Mouse (Mus musculus) heart, adult 2 months (tissue): ENCODE measurements around the gene Nup160. TPM values are rescaled to one million over a fixed set of nuclear protein-coding genes. Genes with fewer than 3 reads are reported as not detected.

Experiments used
- DNase-seq, 2 experiments: peaks; one replicate each; pipeline ENCODE4 v3.0.0; 2021
- H3K27ac ChIP-seq: fragments of 200-600 bp; 2 replicates; pipeline ENCODE4 v1.8.1; 2022
- H3K27me3 ChIP-seq: fragments of 200-500 bp; 2 replicates; pipeline ENCODE4 v1.6.1; 2012; ENCODE audit warnings: mild to moderate bottlenecking, low read length, inconsistent platforms, mixed read lengths; ENCODE audit not compliant: control insufficient read depth, insufficient read depth
- H3K36me3 ChIP-seq: fragments of 200-500 bp; 2 replicates; pipeline ENCODE4 v1.6.1; 2012; ENCODE audit warnings: low read length, inconsistent platforms; ENCODE audit not compliant: control insufficient read depth, insufficient read depth
- H3K4me1 ChIP-seq: fragments of 200-500 bp; 2 replicates; pipeline ENCODE4 v1.6.1; 2011; ENCODE audit warnings: low read length; ENCODE audit not compliant: control insufficient read depth, insufficient read depth
- H3K4me3 ChIP-seq: fragments of 200-600 bp; 2 replicates; pipeline ENCODE4 v1.8.1; 2022
- H3K79me2 ChIP-seq: fragments of 200-500 bp; replicated peaks from 2 replicates; pipeline ENCODE4 v1.6.1; 2012; ENCODE audit warnings: mild to moderate bottlenecking, inconsistent platforms, low read length, moderate library complexity, mixed read lengths; ENCODE audit not compliant: control insufficient read depth, insufficient read depth
- H3K9ac ChIP-seq: fragments of 200-500 bp; 2 replicates; pipeline ENCODE4 v1.6.1; 2012; ENCODE audit warnings: low read depth, mild to moderate bottlenecking, control low read depth, inconsistent platforms, low read length, mixed read lengths
- CTCF ChIP-seq: fragments of 200-600 bp; IDR thresholded peaks from 2 replicates; pipeline ENCODE4 v1.8.1; 2022; ENCODE audit warnings: antibody characterized with exemption, mild to moderate bottlenecking, moderate library complexity
- EP300 ChIP-seq: fragments of 200-500 bp; IDR thresholded peaks from 2 replicates; pipeline ENCODE4 v1.6.1; 2011; ENCODE audit warnings: low read depth, low read length, control low read depth; ENCODE audit not compliant: insufficient read depth
- POLR2A ChIP-seq: fragments of 200-500 bp; IDR thresholded peaks from 2 replicates; pipeline ENCODE4 v1.6.1; 2011; ENCODE audit warnings: mild to moderate bottlenecking, low read depth, low read length, control low read depth; ENCODE audit not compliant: insufficient read depth
- WGBS: fragments of 180-500 bp; shearing (Covaris S2); methylation state at CpG from one replicate; pipeline ENCODE4 v1.1.7; 2018; 5-methylcytosine and 5-hydroxymethylcytosine counted together
- intact Hi-C: fragments of 180-260 bp; cut with DNase I; formaldehyde crosslinking; loops from one replicate; pipeline ENCODE4 v1.15.1; 2025
- polyA plus RNA-seq: library from polyadenylated mRNA; depleted of rRNA; stranded (reverse); fragments of >200 nt; gene quantifications from 2 replicates; pipeline ENCODE4 v1.2.3, GENCODE M21; 2012
- total RNA-seq, 2 experiments: library from RNA; stranded (reverse); gene quantifications; 2 replicates each; pipeline ENCODE4 v1.2.3; 2021

Nup160 gene
- total and polyA plus RNA-seq, 3 experiments, result 5.2 to 13.9 (median 12.9) TPM

GRCm38 (mm10) chr2:90659639-90660038 lies 17.4 kb upstream of the Nup160 start:
- Histone ChIP-seq H3K36me3 (no peaks in the 10 kb centered on the region), H3K27ac (no peak overlapping the region), H3K4me1 (no peaks in the 10 kb centered on the region), H3K9ac (no peak overlapping the region), H3K79me2 (no peaks in the 10 kb centered on the region), H3K4me3 (no peak overlapping the region), H3K27me3 (no peaks in the 10 kb centered on the region)
- TF ChIP-seq EP300 (no peak), POLR2A (no peak), CTCF (no peak)
- 62% methylated on average over 3 of the region's 3 CpGs for WGBS
- intact Hi-C loops, result no loop called here
- no peak for DNase-seq

DNA sequence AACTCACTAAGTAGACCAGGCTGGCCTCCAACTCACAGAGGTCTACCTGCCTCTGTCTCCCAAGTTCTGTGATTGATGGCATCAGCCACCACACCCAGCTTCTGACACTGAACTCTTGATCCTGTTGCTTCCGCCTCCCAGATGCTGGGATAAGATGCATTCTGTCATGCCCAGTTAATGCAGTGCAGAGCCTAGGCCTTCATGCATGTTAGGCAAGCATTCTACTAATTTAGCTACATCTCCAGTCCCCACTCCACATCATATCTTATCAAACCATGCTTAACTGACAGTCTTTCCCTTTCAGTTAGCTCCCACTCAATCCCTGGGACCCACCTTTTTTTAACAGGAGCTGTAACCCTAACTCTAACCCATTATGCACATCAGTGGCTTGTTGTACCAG lies 16.1 kb upstream of the Nup160 start:
- H3K27me3 ChIP-seq, result no peaks in the 10 kb centered on the region
- H3K79me2 ChIP-seq, result no peaks in the 10 kb centered on the region
- DNase-seq, result no peak
- no peaks in the 10 kb centered on the region for H3K36me3 ChIP-seq
- no peak overlapping the region for H3K9ac ChIP-seq
- intact Hi-C loops, result no loop called here
- TF ChIP-seq EP300 (no peak), POLR2A (no peak), CTCF (no peak)
- no peak overlapping the region for H3K27ac ChIP-seq
- WGBS, result 100% methylated on average over 1 of the region's 1 CpGs
- H3K4me1 ChIP-seq, result no peaks in the 10 kb centered on the region
- no peak overlapping the region for H3K4me3 ChIP-seq

- intact Hi-C loops, result no loop called here
- no peak overlapping the region for H3K9ac ChIP-seq
- no peaks in the 10 kb centered on the region for H3K79me2 ChIP-seq
- DNase-seq, result no peak
- no peak overlapping the region for H3K27ac ChIP-seq
- 33% methylated on average over 3 of the region's 3 CpGs for WGBS
- TF ChIP-seq POLR2A, result no peak
- TF ChIP-seq CTCF, result no peak
- no peak for TF ChIP-seq EP300
- no peak overlapping the region for H3K4me3 ChIP-seq
- H3K4me1 ChIP-seq, result no peaks in the 10 kb centered on the region
- H3K27me3 ChIP-seq, result no peaks in the 10 kb centered on the region
- no peaks in the 10 kb centered on the region for H3K36me3 ChIP-seq
Observed at GRCm38 (mm10) chr2:90661426-90661825, 15.6 kb upstream of the Nup160 start.

DNA sequence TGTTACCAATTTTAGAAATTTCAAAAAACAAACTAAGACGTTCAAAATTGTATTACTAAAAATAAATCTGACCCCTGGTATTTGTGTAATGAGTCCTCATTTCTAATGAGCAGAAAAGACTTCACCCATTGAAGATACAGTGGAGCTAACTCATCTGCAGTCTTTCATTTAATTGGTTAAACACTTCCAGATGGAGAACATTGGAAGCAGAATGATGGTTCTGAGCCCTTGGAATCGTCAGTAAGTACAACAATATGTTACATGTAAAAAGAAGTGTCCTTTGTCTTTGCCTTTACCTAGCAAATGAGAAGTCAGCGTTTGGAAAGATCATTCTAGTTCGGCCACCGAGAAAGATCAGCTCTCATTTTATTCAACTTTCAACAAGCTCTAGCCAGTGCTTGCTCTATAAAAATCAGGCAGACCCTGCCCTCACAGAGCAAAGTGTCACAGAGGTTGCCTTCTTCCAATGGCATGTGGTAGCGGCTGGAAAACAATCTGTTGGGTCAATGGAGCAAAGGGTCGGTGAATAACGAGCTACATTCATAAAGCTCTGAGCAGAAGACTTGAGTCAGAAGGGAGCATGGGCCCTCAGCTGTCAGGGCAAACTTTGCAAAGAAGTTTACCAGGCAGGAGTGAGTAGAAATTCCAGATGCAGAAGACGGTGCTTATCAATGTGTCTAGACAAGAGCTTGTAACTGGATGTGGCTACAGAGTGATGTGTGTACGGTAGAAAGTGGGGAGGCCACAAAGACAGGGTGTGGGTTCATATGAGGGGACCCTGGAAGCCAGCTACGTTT lies 10.2 kb upstream of the Nup160 start:
- no peak overlapping the region for H3K9ac ChIP-seq
- intact Hi-C loops, result no loop called here
- H3K4me1 ChIP-seq, result peaks cover 5% of the 10 kb centered on the region
- H3K36me3 ChIP-seq, result no peaks in the 10 kb centered on the region
- TF ChIP-seq POLR2A (no peak), CTCF (no peak)
- DNase-seq, result no peak
- H3K27me3 ChIP-seq, result no peaks in the 10 kb centered on the region
- no peak overlapping the region for H3K4me3 ChIP-seq
- H3K79me2 ChIP-seq, result no peaks in the 10 kb centered on the region
- WGBS, result 53% methylated on average over 11 of the region's 11 CpGs
- no peak overlapping the region for H3K27ac ChIP-seq

DNA sequence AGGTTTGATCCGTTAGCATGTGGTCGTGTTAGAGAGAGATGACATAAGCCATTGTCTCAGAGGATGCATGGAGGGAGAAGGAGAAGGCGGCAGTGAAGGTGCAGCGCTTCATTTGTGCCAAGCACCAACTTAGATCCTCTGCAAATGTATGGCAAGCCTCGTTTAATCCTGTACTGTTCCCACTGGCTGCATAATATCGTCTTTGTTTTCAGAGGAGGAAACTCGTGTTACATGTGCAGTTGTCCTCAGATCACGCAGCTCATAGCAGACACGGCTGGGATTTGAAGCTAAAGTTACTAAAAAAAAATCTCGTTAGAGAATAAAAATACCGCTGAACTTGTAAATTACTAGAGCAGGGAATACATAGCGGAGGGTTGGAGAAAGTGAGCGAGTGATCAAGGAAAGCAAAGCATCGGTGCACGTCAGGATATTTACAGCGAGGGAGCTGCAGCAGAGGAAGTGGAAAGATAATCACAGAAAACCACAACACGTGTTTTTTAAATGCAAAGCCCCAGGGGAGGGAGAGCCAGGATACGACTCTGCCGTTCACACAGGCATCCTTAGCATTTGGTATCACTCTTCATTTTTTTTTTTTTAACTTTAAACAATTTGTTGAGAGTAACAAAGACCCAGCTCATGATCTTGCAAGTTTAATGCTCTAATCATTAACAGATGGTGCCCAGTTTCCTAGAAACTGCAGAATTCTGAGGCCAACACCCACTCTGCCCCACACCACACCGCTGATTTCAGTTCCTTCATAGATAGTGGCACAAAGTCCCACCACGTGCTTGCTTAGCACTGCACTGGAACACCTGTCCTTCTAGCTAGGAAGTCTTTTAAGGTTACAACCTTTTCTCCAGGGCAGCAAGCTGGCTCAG lies 9.4 kb upstream of the Nup160 start:
- intact Hi-C loops, result no loop called here
- Histone ChIP-seq H3K36me3 (no peaks in the 10 kb centered on the region), H3K79me2 (no peaks in the 10 kb centered on the region), H3K4me1 (peaks cover 5% of the 10 kb centered on the region), H3K4me3 (no peak overlapping the region), H3K9ac (no peak overlapping the region), H3K27ac (no peak overlapping the region), H3K27me3 (no peaks in the 10 kb centered on the region)
- TF ChIP-seq CTCF (no peak), POLR2A (no peak)
- WGBS, result 17% methylated on average over 21 of the region's 21 CpGs
- DNase-seq, result peak in 1 of 2 experiments; percentile 22

DNA sequence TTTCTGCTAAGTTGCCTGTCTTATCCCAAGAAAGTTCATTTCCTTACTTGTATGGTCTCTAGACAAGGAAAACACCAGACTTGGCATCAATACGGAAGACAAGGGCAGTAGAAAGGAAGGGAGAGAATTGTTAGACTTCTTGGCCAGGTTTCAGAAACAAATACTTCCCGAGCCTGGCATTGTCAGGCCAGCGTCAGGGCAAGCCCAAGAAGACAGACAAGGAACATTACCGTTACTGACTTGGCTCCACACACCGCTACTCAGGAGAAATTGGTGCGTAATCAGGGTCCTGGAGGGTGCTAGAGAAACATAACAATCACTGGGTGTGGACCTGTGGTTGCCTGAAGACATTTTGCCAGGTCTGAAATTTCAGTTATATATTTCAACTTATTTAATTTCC lies 6.7 kb upstream of the Nup160 start:
- H3K79me2 ChIP-seq, result no peaks in the 10 kb centered on the region
- no peak overlapping the region for H3K27ac ChIP-seq
- peaks cover 5% of the 10 kb centered on the region for H3K4me1 ChIP-seq
- no peaks in the 10 kb centered on the region for H3K27me3 ChIP-seq
- intact Hi-C loops, result no loop called here
- no peak for DNase-seq
- TF ChIP-seq CTCF (no peak), EP300 (no peak), POLR2A (no peak)
- H3K9ac ChIP-seq, result no peak overlapping the region
- 48% methylated on average over 6 of the region's 6 CpGs for WGBS
- no peak overlapping the region for H3K4me3 ChIP-seq
- H3K36me3 ChIP-seq, result no peaks in the 10 kb centered on the region
